In genomic region chr15:79062376-79063159, GRCm38 (mm10) we compare ENCODE assay signal across 7 mouse cellular contexts. TPM values are rescaled to one million over a fixed set of nuclear protein-coding genes. Genes with fewer than 3 reads are reported as not detected.
DNase-seq lines count a peak whose midpoint lies in the region; ATAC-seq lines count a peak whose summit lies in the region.

Gene Ankrd54, minus strand, starts transcription at chr15:79062893.

- H3K36me3 ChIP-seq in intestine, embryonic 15.5 days: peaks cover 6% of the 10 kb centered on the region; the same call in 1 of the 2 replicates
- peaks cover 34% of the 10 kb centered on the region for H3K36me3 ChIP-seq in midbrain, embryonic 10.5 days

- H3K9me3 ChIP-seq in intestine, embryonic 15.5 days: no peaks in the 10 kb centered on the region
- H3K9me3 ChIP-seq in midbrain, embryonic 10.5 days (replicated peaks): no peaks in the 10 kb centered on the region

- intact Hi-C loops in gastrocnemius, postnatal 36 days (cut with DNase I): no loop called here
- intact Hi-C loops in left cerebral cortex, postnatal 25 days (cut with DNase I): no loop called here

- peak within 1 kb of the TSS; percentile 82 for H3K9ac ChIP-seq in intestine, embryonic 15.5 days

- WGBS in intestine, embryonic 15.5 days: under 1% methylated on average over 80 of the region's 80 CpGs
- WGBS in midbrain, embryonic 10.5 days: under 1% methylated on average over 80 of the region's 80 CpGs

- H3K4me2 ChIP-seq in intestine, embryonic 15.5 days (replicated peaks): peak within 1 kb of the TSS; percentile 73

- H3K4me1 ChIP-seq in intestine, embryonic 15.5 days (replicated peaks): peaks cover 18% of the 10 kb centered on the region; the same call in 1 of the 2 replicates
- H3K4me1 ChIP-seq in midbrain, embryonic 10.5 days: peaks cover 30% of the 10 kb centered on the region

- peak; percentile 99 for ATAC-seq in intestine, embryonic 15.5 days

- DNase-seq in adrenal gland, adult 2 months: peak; percentile 98
- DNase-seq in embryo, embryonic 11.5 days (ENCODE audit: low read depth, low spot score): peak; percentile 95
- peak; percentile 91 to 95 for DNase-seq in gastrocnemius, postnatal 36 days
- DNase-seq in left cerebral cortex, postnatal 25 days (ENCODE audit: low spot score in 2 of 2): peak; percentile 99 to 100
- DNase-seq in midbrain, embryonic 10.5 days (ENCODE audit: low spot score): peak; percentile 99
- DNase-seq in right cerebral cortex, postnatal 4 days: peak; percentile 93

- peak within 1 kb of the TSS; percentile 64 for H3K27ac ChIP-seq in intestine, embryonic 15.5 days
- H3K27ac ChIP-seq in midbrain, embryonic 10.5 days (replicated peaks): peak within 1 kb of the TSS; percentile 92

- H3K27me3 ChIP-seq in intestine, embryonic 15.5 days (replicated peaks): no peaks in the 10 kb centered on the region
- no peaks in the 10 kb centered on the region for H3K27me3 ChIP-seq in midbrain, embryonic 10.5 days (ENCODE audit: low read depth, poor library complexity, severe bottlenecking)

- peak within 1 kb of the TSS; percentile 83 for H3K4me3 ChIP-seq in intestine, embryonic 15.5 days (replicated peaks)
- peak within 1 kb of the TSS; percentile 98 for H3K4me3 ChIP-seq in midbrain, embryonic 10.5 days

RNA-seq across cellular contexts. Expression of gene Ankrd54, which starts in this region (rescaled TPM):
- 10 to 100 TPM; 20.1 to 27.2 TPM for total RNA-seq in adrenal gland, adult 2 months (2021)
- polyA plus RNA-seq in adrenal gland, adult 2 months (2012; rRNA removed): 91.9 and 101 TPM in 2 replicates
- 1 to 10 TPM; 2.7 to 4.3 TPM for total RNA-seq in gastrocnemius, postnatal 36 days (2021)
- polyA plus RNA-seq in intestine, embryonic 15.5 days (2015; fragmentation: Nextera tagmentation; extraction: Ambion mirVana): 53.5 and 56.2 TPM in 2 replicates
- 10 to 100 TPM; 19.1 to 21.1 TPM for total RNA-seq in left cerebral cortex, postnatal 25 days (2021)
- 65.1 and 66.6 TPM in 2 replicates for polyA plus RNA-seq in midbrain, embryonic 10.5 days (2016; fragmentation: Nextera tagmentation; extraction: Ambion mirVana)

Comparison
In these comparisons a context has a peak if more than half of its experiments do, and no peak if none do; other contexts are left out.
1. Peak in every context shown above with its lines: DNase-seq, ATAC-seq, H3K4me3 ChIP-seq and H3K27ac ChIP-seq.